Mouse (Mus musculus) forebrain, embryonic 10.5 days (tissue): ENCODE data around the gene Rps6ka3. TPM values are rescaled to one million over a fixed set of nuclear protein-coding genes. Genes with fewer than 3 reads are reported as not detected.

Experiments
- DNase-seq: peaks from one replicate; pipeline ENCODE4 v3.0.0-alpha.2; 2017; ENCODE audit warnings: low spot score; ENCODE audit errors: extremely low spot score
- H3K27ac ChIP-seq: fragments of 300-500 bp; sonication (generic); 2 replicates; pipeline ENCODE4 v1.5.1; 2016; ENCODE audit warnings: mild to moderate bottlenecking
- H3K27me3 ChIP-seq: fragments of 300-500 bp; sonication (generic); 2 replicates; pipeline ENCODE4 v1.6.1; 2016; ENCODE audit warnings: mild to moderate bottlenecking; ENCODE audit not compliant: poor library complexity, severe bottlenecking
- H3K36me3 ChIP-seq: fragments of 300-500 bp; sonication (generic); replicated peaks from 2 replicates; pipeline ENCODE4 v1.6.1; 2016; ENCODE audit warnings: mild to moderate bottlenecking, moderate library complexity
- H3K4me1 ChIP-seq: fragments of 300-500 bp; sonication (generic); 2 replicates; pipeline ENCODE4 v1.6.1; 2016
- H3K4me3 ChIP-seq: fragments of 300-500 bp; sonication (generic); 2 replicates; pipeline ENCODE4 v1.5.1; 2016; ENCODE audit warnings: mild to moderate bottlenecking, moderate library complexity
- H3K9me3 ChIP-seq: fragments of 300-500 bp; sonication (generic); 2 replicates; pipeline ENCODE4 v1.6.1; 2016; ENCODE audit warnings: mild to moderate bottlenecking, moderate library complexity
- WGBS: fragments of 180-500 bp; shearing (Covaris S2); methylation state at CpG from one replicate; pipeline ENCODE4 v1.1.7; 2016; 5-methylcytosine and 5-hydroxymethylcytosine counted together
- polyA plus RNA-seq: library from polyadenylated mRNA; unstranded; fragments of >200 nt; fragmentation: Nextera tagmentation; extraction: Ambion mirVana; gene quantifications from 2 replicates; pipeline ENCODE4 v1.2.1, GENCODE M21; 2016

Gene Rps6ka3
- 4.5 and 5.8 TPM in 2 replicates for polyA plus RNA-seq

DNA sequence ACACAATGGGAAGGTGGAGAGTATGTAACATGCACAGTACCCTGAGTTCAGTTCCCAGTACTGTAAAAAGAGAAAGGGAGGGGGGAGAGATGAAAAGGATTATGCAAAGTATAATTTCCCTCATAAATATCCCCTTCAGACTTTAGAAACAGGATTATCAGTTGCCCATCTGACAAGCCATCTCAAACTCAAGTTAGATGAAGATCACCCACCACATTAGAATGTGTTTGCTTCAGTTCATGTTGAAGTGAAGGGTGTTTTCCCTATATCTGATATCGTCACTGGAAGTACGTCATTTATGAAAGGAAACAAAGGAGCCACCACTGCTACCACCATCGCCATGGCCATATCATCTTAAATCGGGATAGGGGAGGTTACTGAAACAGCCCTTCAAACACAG, at the start of gene Rps6ka3:
TSS of gene Rps6ka3 (plus strand) at position 301 of the 400 bp plus-strand sequence.
- no peaks in the 10 kb centered on the region for H3K9me3 ChIP-seq
- H3K36me3 ChIP-seq = no peaks in the 10 kb centered on the region
- no peak within 1 kb of the TSS for H3K4me3 ChIP-seq
- no peak for DNase-seq
- H3K27ac ChIP-seq = no peak within 1 kb of the TSS
- peaks cover 58% of the 10 kb centered on the region for H3K27me3 ChIP-seq
- H3K4me1 ChIP-seq = no peaks in the 10 kb centered on the region
- WGBS = 95% methylated on average over 4 of the region's 4 CpGs

- WGBS = 85% methylated on average over 2 of the region's 2 CpGs
- Histone ChIP-seq H3K4me1 (no peaks in the 10 kb centered on the region), H3K9me3 (no peaks in the 10 kb centered on the region), H3K36me3 (no peaks in the 10 kb centered on the region), H3K27ac (no peak overlapping the region), H3K27me3 (peaks cover 36% of the 10 kb centered on the region), H3K4me3 (no peak overlapping the region)
- DNase-seq = no peak
These were observed 40.9 kb upstream of the Rps6ka3 start for GRCm38 (mm10) chrX:159169200-159169599.

GRCm38 (mm10) chrX:159171579-159171978, 38.5 kb upstream of the Rps6ka3 start:
- Histone ChIP-seq H3K36me3 (no peaks in the 10 kb centered on the region), H3K27ac (no peak overlapping the region), H3K27me3 (peaks cover 32% of the 10 kb centered on the region), H3K4me1 (no peaks in the 10 kb centered on the region), H3K9me3 (no peaks in the 10 kb centered on the region), H3K4me3 (no peak overlapping the region)
- no peak for DNase-seq
- WGBS = 79% methylated on average over 2 of the region's 2 CpGs

DNA sequence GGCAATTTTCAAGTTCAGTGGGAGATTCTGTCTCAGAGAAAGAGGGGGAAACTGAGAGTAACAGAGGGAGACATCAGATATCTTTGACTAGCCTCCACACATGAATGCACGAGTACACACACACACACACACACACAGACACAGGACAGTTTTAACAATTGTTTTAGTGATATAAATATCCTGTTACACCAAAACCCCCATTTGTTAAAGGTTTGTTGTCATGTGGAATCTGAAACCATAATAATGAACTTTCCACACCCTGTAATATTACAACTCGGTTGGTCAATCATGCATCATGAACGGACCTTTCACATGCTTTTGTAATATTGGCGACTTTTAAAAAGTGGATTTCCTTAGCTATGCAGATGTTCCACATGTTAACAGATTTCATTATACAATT, 18.5 kb upstream of the Rps6ka3 start:
- no peaks in the 10 kb centered on the region for H3K36me3 ChIP-seq
- 93% methylated on average over 4 of the region's 4 CpGs for WGBS
- H3K4me1 ChIP-seq = no peaks in the 10 kb centered on the region
- H3K27me3 ChIP-seq = peaks cover 89% of the 10 kb centered on the region
- H3K27ac ChIP-seq = no peak overlapping the region
- DNase-seq = no peak
- H3K4me3 ChIP-seq = no peak overlapping the region
- no peaks in the 10 kb centered on the region for H3K9me3 ChIP-seq

DNA sequence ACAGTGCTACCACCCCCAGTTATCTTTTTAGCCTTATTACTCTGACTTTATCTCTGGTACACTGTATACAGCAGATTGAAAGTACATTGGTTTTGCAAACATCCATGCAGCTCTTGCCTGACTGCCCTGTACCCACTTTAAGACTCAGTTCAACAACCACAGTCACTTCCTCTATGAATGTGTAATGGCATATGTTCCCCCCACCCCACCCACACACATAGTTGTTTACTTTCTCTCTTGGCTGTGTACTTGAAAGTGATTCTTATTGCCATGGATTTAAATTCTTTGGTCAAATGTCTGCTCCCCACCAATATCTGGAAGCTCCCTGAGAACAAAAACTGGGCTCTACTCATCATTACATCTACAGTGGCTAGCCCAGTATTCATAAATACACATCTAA, 10.6 kb upstream of the Rps6ka3 start:
- DNase-seq = no peak
- Histone ChIP-seq H3K27me3 (peaks cover 83% of the 10 kb centered on the region), H3K4me1 (0 out of 2 replicates have a peak, but pooled peaks cover 5% of the 10 kb centered on the region), H3K9me3 (no peaks in the 10 kb centered on the region), H3K27ac (no peak overlapping the region), H3K4me3 (no peak overlapping the region), H3K36me3 (no peaks in the 10 kb centered on the region)

GRCm38 (mm10) chrX:159200101-159200500, 10.0 kb upstream of the Rps6ka3 start:
- Histone ChIP-seq H3K4me3 (no peak overlapping the region), H3K36me3 (no peaks in the 10 kb centered on the region), H3K27ac (no peak overlapping the region), H3K9me3 (no peaks in the 10 kb centered on the region), H3K4me1 (0 out of 2 replicates have a peak, but pooled peaks cover 5% of the 10 kb centered on the region), H3K27me3 (peaks cover 82% of the 10 kb centered on the region)
- DNase-seq = no peak
- WGBS = 81% methylated on average over 5 of the region's 5 CpGs

DNA sequence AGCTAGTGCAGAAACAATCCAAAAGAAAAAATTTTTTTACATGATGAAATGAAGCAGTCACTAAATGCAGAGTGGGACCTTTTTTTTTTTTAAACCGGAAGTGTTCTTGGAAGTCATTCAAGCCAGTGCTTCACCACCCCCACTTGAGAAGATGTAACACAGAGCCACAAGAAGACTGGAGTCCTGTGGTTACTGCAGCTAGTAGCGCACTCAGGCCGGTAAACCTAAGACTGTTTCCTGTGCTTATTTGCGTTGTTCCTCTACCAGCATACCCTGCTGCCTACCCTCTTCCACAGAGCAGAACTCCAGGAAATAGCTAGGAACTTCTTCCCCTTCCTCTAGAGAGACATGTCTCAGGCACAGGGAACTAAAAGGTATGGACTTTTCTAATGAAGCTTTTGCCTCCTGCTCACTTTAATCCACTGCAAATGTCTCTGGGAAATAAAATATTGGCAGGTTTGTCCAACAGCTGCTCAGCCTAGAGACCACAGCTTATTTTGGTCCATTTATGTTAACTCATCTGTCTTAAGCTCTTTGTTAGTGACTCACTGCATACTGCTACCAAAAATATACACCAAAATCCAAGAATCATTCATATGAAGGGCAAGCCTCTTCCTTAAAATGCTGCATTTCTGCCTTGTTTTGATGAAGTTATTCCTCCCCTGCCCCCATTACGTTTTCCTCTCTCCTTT, 931 bp downstream of the Rps6ka3 start:
- no peaks in the 10 kb centered on the region for H3K4me1 ChIP-seq
- no peak overlapping the region for H3K27ac ChIP-seq
- H3K9me3 ChIP-seq = no peaks in the 10 kb centered on the region
- peaks cover 58% of the 10 kb centered on the region for H3K27me3 ChIP-seq
- DNase-seq = no peak
- H3K4me3 ChIP-seq = no peak overlapping the region
- WGBS = 71% methylated on average over 5 of the region's 5 CpGs
- no peaks in the 10 kb centered on the region for H3K36me3 ChIP-seq

DNA sequence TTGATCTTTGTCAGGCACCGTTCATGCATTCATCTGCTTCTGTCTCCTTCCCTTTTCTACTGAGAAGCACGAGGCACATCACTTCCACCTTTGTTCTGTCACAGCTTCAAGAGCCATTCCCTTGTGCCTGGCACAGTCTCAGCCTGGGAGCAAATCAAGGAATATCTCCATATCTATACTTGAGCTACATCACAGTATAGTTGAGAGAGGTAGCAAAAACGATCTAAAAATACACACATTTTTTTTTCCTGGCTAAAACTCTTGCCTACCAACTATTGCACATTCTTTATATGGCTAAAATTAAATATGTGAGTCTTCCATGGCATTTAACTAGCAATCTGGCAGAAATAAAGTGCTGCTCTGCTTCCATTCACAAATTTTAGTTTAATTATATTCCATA, 5.1 kb downstream of the Rps6ka3 start:
- Histone ChIP-seq H3K4me3 (no peak overlapping the region), H3K27me3 (peaks cover 72% of the 10 kb centered on the region), H3K9me3 (no peaks in the 10 kb centered on the region), H3K27ac (no peak overlapping the region), H3K4me1 (no peaks in the 10 kb centered on the region), H3K36me3 (no peaks in the 10 kb centered on the region)
- WGBS = 55% methylated on average over 3 of the region's 3 CpGs
- DNase-seq = no peak

GRCm38 (mm10) chrX:159222474-159222873, 12.4 kb downstream of the Rps6ka3 start:
- WGBS = 72% methylated on average over 3 of the region's 3 CpGs
- Histone ChIP-seq H3K27me3 (peaks cover 46% of the 10 kb centered on the region), H3K27ac (no peak overlapping the region), H3K4me3 (no peak overlapping the region), H3K9me3 (no peaks in the 10 kb centered on the region), H3K4me1 (no peaks in the 10 kb centered on the region), H3K36me3 (no peaks in the 10 kb centered on the region)
- DNase-seq = no peak

- no peaks in the 10 kb centered on the region for H3K9me3 ChIP-seq
These were observed 27.2 kb downstream of the Rps6ka3 start for GRCm38 (mm10) chrX:159237275-159237674.

DNA sequence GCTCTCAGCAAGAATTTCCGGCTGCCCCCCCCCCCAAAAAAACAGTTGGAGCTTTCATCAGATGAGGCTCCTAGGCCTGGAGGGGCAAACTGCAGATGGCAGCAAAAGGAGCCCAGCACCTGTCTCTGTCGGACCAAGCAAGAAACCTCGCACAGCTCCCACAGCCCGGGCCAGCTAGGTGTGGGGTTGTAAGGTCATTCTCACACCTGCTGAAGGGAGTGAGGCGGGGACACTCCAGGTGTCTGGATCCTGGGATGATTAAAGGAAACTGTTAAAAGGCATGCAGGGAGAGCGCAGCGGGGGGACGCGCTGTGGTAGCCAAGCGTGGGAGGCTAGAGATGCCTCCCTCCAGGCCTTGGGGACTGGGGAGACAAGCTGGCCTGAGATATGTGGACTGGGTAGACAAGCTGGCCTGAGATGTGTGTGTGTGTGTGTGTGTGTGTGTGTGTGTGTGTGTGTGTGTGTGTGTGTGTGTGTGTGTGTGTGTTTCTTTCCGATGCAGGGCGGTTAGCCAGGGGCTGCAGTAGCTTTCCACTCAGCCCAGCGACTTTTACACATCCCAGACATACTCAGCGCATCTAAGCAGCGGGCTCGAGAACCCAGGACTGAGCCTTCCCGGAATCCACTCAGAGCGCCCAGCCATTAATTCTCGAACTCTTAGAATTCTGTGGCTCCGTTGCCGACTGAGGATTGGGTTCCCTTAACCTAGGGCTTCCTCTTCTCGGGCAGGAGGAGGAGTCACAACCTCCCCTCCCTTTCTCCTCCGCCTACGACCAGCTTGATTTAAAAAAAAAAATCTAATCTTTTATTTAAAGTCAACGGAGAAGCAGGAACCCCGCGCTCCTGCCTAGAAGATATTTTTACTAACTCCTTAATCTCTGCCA, 44.1 kb downstream of the Rps6ka3 start:
- 22% methylated on average over 25 of the region's 27 CpGs for WGBS
- H3K4me1 ChIP-seq = peaks cover 7% of the 10 kb centered on the region
- H3K4me3 ChIP-seq = peak overlapping the region; percentile 68
- peak; percentile 24 for DNase-seq
- H3K27ac ChIP-seq = peak overlapping the region; percentile 91
- no peaks in the 10 kb centered on the region for H3K9me3 ChIP-seq
- no peaks in the 10 kb centered on the region for H3K36me3 ChIP-seq
- H3K27me3 ChIP-seq = peaks cover 60% of the 10 kb centered on the region

More at GRCm38 (mm10) chrX:159237275-159237674, 27.2 kb downstream of the Rps6ka3 start:
- DNase-seq = no peak
- Histone ChIP-seq H3K36me3 (no peaks in the 10 kb centered on the region), H3K27me3 (peaks cover 30% of the 10 kb centered on the region), H3K4me1 (no peaks in the 10 kb centered on the region), H3K4me3 (no peak overlapping the region), H3K27ac (no peak overlapping the region)
- 28% methylated on average over 1 of the region's 1 CpGs for WGBS

- H3K4me1 ChIP-seq = peaks cover 7% of the 10 kb centered on the region
- peak overlapping the region; percentile 68 for H3K4me3 ChIP-seq
- H3K9me3 ChIP-seq = no peaks in the 10 kb centered on the region
- no peaks in the 10 kb centered on the region for H3K36me3 ChIP-seq
- peak; percentile 85 for DNase-seq
- H3K27me3 ChIP-seq = peaks cover 53% of the 10 kb centered on the region
- peak overlapping the region; percentile 91 for H3K27ac ChIP-seq
- WGBS = 25% methylated on average over 62 of the region's 71 CpGs
These were observed 45.2 kb downstream of the Rps6ka3 start for GRCm38 (mm10) chrX:159255123-159255978.
